Comparison of ENCODE assay signal across 10 mouse cellular contexts in genomic region chr19:45234771-45235231, GRCm38 (mm10). TPM values are rescaled to one million over a fixed set of nuclear protein-coding genes. Genes with fewer than 3 reads are reported as not detected.
A peak's percentile ranks its signal among the peaks of the same experiment; 100 is the strongest.
DNase-seq lines count a peak whose midpoint lies in the region; ATAC-seq lines count a peak whose summit lies in the region.
"Had no signal": no experiment of that assay in that cellular context is flagged by ENCODE, and none has a peak within 500 bp of the region (broad histone marks: within the 10 kb centered on the region; RNA-seq: fewer than 3 reads in every experiment).

No protein-coding gene starts in this region.

- ATAC-seq in heart, embryonic 12.5 days (ENCODE audit: insufficient number of reproducible peaks, low FRiP score) = no peak
- no peak for ATAC-seq in hindbrain, embryonic 15.5 days (ENCODE audit: low FRiP score, low read depth)

- H3K4me2 ChIP-seq in heart, embryonic 12.5 days = peak overlapping the region; percentile 72
- H3K4me2 ChIP-seq in hindbrain, embryonic 15.5 days = peak overlapping the region; percentile 55

- H3K4me1 ChIP-seq in heart, embryonic 12.5 days (replicated peaks) = peaks cover 52% of the 10 kb centered on the region
- peaks cover 9% of the 10 kb centered on the region; the same call in 1 of the 2 replicates for H3K4me1 ChIP-seq in brown adipose tissue, adult 24 weeks (ENCODE audit: control insufficient read depth, insufficient read depth, insufficient read length, low read length)
- H3K4me1 ChIP-seq in hindbrain, embryonic 15.5 days (replicated peaks) = peaks cover 27% of the 10 kb centered on the region

- H3K36me3 ChIP-seq in heart, embryonic 12.5 days = no peaks in the 10 kb centered on the region
- no peaks in the 10 kb centered on the region for H3K36me3 ChIP-seq in hindbrain, embryonic 15.5 days

- no peak for DNase-seq in heart, adult 8-10 months (ENCODE audit: low spot score)
- DNase-seq in naive thymus-derived CD4-positive, alpha-beta T cell, adult 2 months (ENCODE audit: low read depth) = peak; percentile 23
- no peak for DNase-seq in left cerebral cortex, adult 8-10 months (ENCODE audit: low spot score in 2 of 2)
- DNase-seq in left cerebral cortex, adult 9 months (ENCODE audit: low spot score in 2 of 2) = no peak
- no peak for DNase-seq in layer of hippocampus, adult 9-11 months

- H3K27ac ChIP-seq in heart, embryonic 12.5 days (ENCODE audit: poor library complexity, severe bottlenecking) = no peak overlapping the region
- H3K27ac ChIP-seq in brown adipose tissue, adult 24 weeks (replicated peaks; ENCODE audit: low read depth, low read length) = no peak overlapping the region
- H3K27ac ChIP-seq in hindbrain, embryonic 15.5 days (replicated peaks) = peak overlapping the region; percentile 85

- peak overlapping the region; percentile 1; the same call in 1 of the 2 replicates for H3K9ac ChIP-seq in heart, embryonic 12.5 days
- H3K9ac ChIP-seq in hindbrain, embryonic 15.5 days = peak overlapping the region; percentile 60

- H3K4me3 ChIP-seq in heart, embryonic 12.5 days = peak overlapping the region; percentile 39
- peak overlapping the region; percentile 21 for H3K4me3 ChIP-seq in brown adipose tissue, adult 24 weeks (ENCODE audit: insufficient read depth, low read depth, low read length)
- H3K4me3 ChIP-seq in hindbrain, embryonic 15.5 days = peak overlapping the region; percentile 48

- H3K27me3 ChIP-seq in heart, embryonic 12.5 days (replicated peaks) = peaks cover 91% of the 10 kb centered on the region
- H3K27me3 ChIP-seq in hindbrain, embryonic 15.5 days = peaks cover 57% of the 10 kb centered on the region

- H3K9me3 ChIP-seq in heart, embryonic 12.5 days (replicated peaks) = no peaks in the 10 kb centered on the region
- no peaks in the 10 kb centered on the region for H3K9me3 ChIP-seq in hindbrain, embryonic 15.5 days

- under 1% methylated on average over 42 of the region's 42 CpGs for WGBS in heart, embryonic 12.5 days
- under 1% methylated on average over 42 of the region's 42 CpGs for WGBS in hindbrain, embryonic 15.5 days

RNA-seq across cellular contexts. Expression of gene Lbx1, which starts 0.8 kb away (rescaled TPM):
- polyA plus RNA-seq in heart, embryonic 12.5 days (2016; fragmentation: Nextera tagmentation; extraction: Ambion mirVana) = not detected in 2 replicates
- under 1 TPM in 1 of 4 experiments, not detected in 3; 0.17 TPM for total RNA-seq in heart, adult 8-10 months (2022)
- 0.75 TPM in 1 of 2 replicates, not detected in the other for polyA plus RNA-seq in brown adipose tissue, adult 24 weeks (2012; ENCODE audit: insufficient read depth, insufficient read length, missing spikeins)
- polyA plus RNA-seq in hindbrain, embryonic 15.5 days (2015; fragmentation: Nextera tagmentation; extraction: Ambion mirVana) = 9.9 and 12.2 TPM in 2 replicates
- total RNA-seq in left cerebral cortex, adult 8-10 months (2022) = not detected
- total RNA-seq: CH12.LX had no signal
- polyA plus RNA-seq: cortical plate, adult 2 months had no signal
